Mouse (Mus musculus) CH12.LX (cell line): ENCODE data around the gene Gnat1. TPM values are rescaled to one million over a fixed set of nuclear protein-coding genes. Genes with fewer than 3 reads are reported as not detected.

Experiments
- DNase-seq: peaks from one replicate; pipeline ENCODE4 v3.0.0-alpha.2; 2013; ENCODE audit errors: extremely low read depth
- H3K27ac ChIP-seq: 2 replicates; pipeline ENCODE4 v1.5.1; 2012; ENCODE audit warnings: low read depth, mild to moderate bottlenecking, control low read depth, moderate library complexity; ENCODE audit not compliant: insufficient read depth
- H3K27me3 ChIP-seq: replicated peaks from 2 replicates; pipeline ENCODE3; 2012; ENCODE audit warnings: inconsistent platforms
- H3K36me3 ChIP-seq, 2 experiments: replicated peaks in 1 of 2; 2 replicates each; pipeline versions ENCODE3 to v1.6.1; 2012; ENCODE audit warnings: inconsistent platforms in 1 of 2, low read length in 1 of 2, mild to moderate bottlenecking in 1 of 2, mixed read lengths in 1 of 2, moderate library complexity in 1 of 2; ENCODE audit not compliant: control insufficient read depth in 1 of 2, insufficient read depth in 1 of 2
- H3K4me1 ChIP-seq, 2 experiments: 2 replicates each; pipeline ENCODE4 v1.6.1; 2012; ENCODE audit warnings: inconsistent platforms in 1 of 2, moderate library complexity in 1 of 2; ENCODE audit not compliant: insufficient read depth in 2 of 2, control insufficient read depth in 1 of 2
- H3K4me2 ChIP-seq: 2 replicates; pipeline ENCODE4 v1.6.1; 2012; ENCODE audit warnings: low read depth, mild to moderate bottlenecking, control low read depth; ENCODE audit not compliant: poor library complexity, insufficient read depth, severe bottlenecking
- H3K4me3 ChIP-seq, 3 experiments: fragments of 150-350 bp in 1 of 3; sonication (generic) in 1 of 3; replicated peaks in 1 of 3; 2 replicates each; pipeline versions ENCODE3 to v1.5.1; 2011 to 2012; ENCODE audit warnings: low read depth in 2 of 3, low read length in 2 of 3, mild to moderate bottlenecking in 2 of 3, moderate library complexity in 2 of 3, control low read depth in 1 of 3, improper control_type of control experiment in 1 of 3, inconsistent platforms in 1 of 3, mixed read lengths in 1 of 3; ENCODE audit not compliant: poor library complexity in 1 of 3
- H3K79me2 ChIP-seq: replicated peaks from 2 replicates; pipeline ENCODE4 v1.6.1; 2012; ENCODE audit warnings: mild to moderate bottlenecking, moderate library complexity; ENCODE audit not compliant: control insufficient read depth, poor library complexity, insufficient read depth, severe bottlenecking; ENCODE audit errors: extremely low read depth
- H3K9ac ChIP-seq: 2 replicates; pipeline ENCODE4 v1.6.1; 2012; ENCODE audit warnings: low read depth, mild to moderate bottlenecking, control low read depth, moderate library complexity; ENCODE audit not compliant: insufficient read depth
- H3K9me3 ChIP-seq: replicated peaks from 2 replicates; pipeline ENCODE3; 2012; ENCODE audit warnings: low read length, inconsistent platforms, mixed read lengths
- CHD1 ChIP-seq: IDR thresholded peaks from 2 replicates; pipeline ENCODE4 v1.6.1; 2012; ENCODE audit warnings: low read depth, low read length, improper control_type of control experiment, inconsistent platforms
- EP300 ChIP-seq: IDR thresholded peaks from 2 replicates; pipeline ENCODE4 v1.6.1; 2011; ENCODE audit warnings: low read length, improper control_type of control experiment
- ETS1 ChIP-seq: conservative IDR thresholded peaks from 2 replicates; pipeline ENCODE4 v1.6.1; 2012; ENCODE audit warnings: low read depth, mild to moderate bottlenecking, inconsistent platforms, low read length, improper control_type of control experiment, moderate library complexity
- IRF4 ChIP-seq: IDR thresholded peaks from 2 replicates; pipeline ENCODE4 v1.6.1; 2014; ENCODE audit warnings: low read depth, mild to moderate bottlenecking, inconsistent platforms, low read length, improper control_type of control experiment
- JUN ChIP-seq: IDR thresholded peaks from 2 replicates; pipeline ENCODE4 v1.6.1; 2011; ENCODE audit warnings: low read depth, mild to moderate bottlenecking, low read length, improper control_type of control experiment, moderate library complexity; ENCODE audit not compliant: insufficient read depth
- JUND ChIP-seq: conservative IDR thresholded peaks from 2 replicates; pipeline ENCODE4 v1.6.1; 2011; ENCODE audit warnings: low read depth, low read length, improper control_type of control experiment
- MAFK ChIP-seq: IDR thresholded peaks from 2 replicates; pipeline ENCODE4 v1.6.1; 2011; ENCODE audit warnings: low read length, improper control_type of control experiment; ENCODE audit not compliant: insufficient replicate concordance
- MEF2A ChIP-seq: IDR thresholded peaks from 2 replicates; pipeline ENCODE4 v1.6.1; 2014; ENCODE audit warnings: low read depth, mild to moderate bottlenecking, inconsistent platforms, low read length, improper control_type of control experiment, borderline replicate concordance
- MXI1 ChIP-seq: IDR thresholded peaks from 2 replicates; pipeline ENCODE4 v1.6.1; 2011; ENCODE audit warnings: mild to moderate bottlenecking, low read depth, low read length, improper control_type of control experiment
- POLR2AphosphoS2 ChIP-seq: IDR thresholded peaks from 2 replicates; pipeline ENCODE4 v1.6.1; 2011; ENCODE audit warnings: low read depth, low read length, improper control_type of control experiment
- RAD21 ChIP-seq: IDR thresholded peaks from 2 replicates; pipeline ENCODE4 v1.6.1; 2011; ENCODE audit warnings: low read depth, mild to moderate bottlenecking, low read length, improper control_type of control experiment, moderate library complexity
- RCOR1 ChIP-seq: conservative IDR thresholded peaks from 2 replicates; pipeline ENCODE4 v1.6.1; 2012; ENCODE audit warnings: low read depth, mild to moderate bottlenecking, inconsistent platforms, low read length, improper control_type of control experiment
- TCF12 ChIP-seq: IDR thresholded peaks from 2 replicates; pipeline ENCODE4 v1.6.1; 2014; ENCODE audit warnings: low read depth, mild to moderate bottlenecking, inconsistent platforms, low read length, improper control_type of control experiment
- UBTF ChIP-seq: IDR thresholded peaks from 2 replicates; pipeline ENCODE4 v1.6.1; 2012; ENCODE audit warnings: low read depth, mild to moderate bottlenecking, inconsistent platforms, low read length, improper control_type of control experiment, moderate library complexity
- ZKSCAN1 ChIP-seq: IDR thresholded peaks from 2 replicates; pipeline ENCODE4 v1.6.1; 2012; ENCODE audit warnings: low read depth, inconsistent platforms, low read length, improper control_type of control experiment, borderline replicate concordance
- ZNF384 ChIP-seq: IDR thresholded peaks from 2 replicates; pipeline ENCODE4 v1.6.1; 2012; ENCODE audit warnings: low read depth, low read length, improper control_type of control experiment, inconsistent platforms
- dilution Hi-C: fragments of 300-500 bp; cut with MboI; formaldehyde crosslinking; loops from 2 replicates; pipeline ENCODE4 v1.14.3; 2020; ENCODE audit warnings: low sequenced_read_pairs; ENCODE audit not compliant: extremely low pct_unique_long_range_greater_than_20kb, extremely low pct_ligation_motif_present
- in situ Hi-C: fragments of 300-500 bp; cut with MboI; formaldehyde crosslinking; loops from 3 replicates; pipeline ENCODE4 v1.14.3; 2019; ENCODE audit warnings: low sequenced_read_pairs, low pct_ligation_motif_present, low pct_unique_long_range_greater_than_20kb, mixed read lengths
- polyA plus RNA-seq: library from polyadenylated mRNA; unstranded; fragments of >175 nt; gene quantifications from 2 replicates; pipeline ENCODE4 v1.2.1, GENCODE M21; 2012; ENCODE audit warnings: low read depth; ENCODE audit not compliant: insufficient read length
- total RNA-seq, 2 experiments: library from RNA; depleted of rRNA; stranded (reverse); fragments of 300-350 nt in 1 of 2; fragments of >200 nt in 1 of 2; gene quantifications; 2 replicates each; pipeline ENCODE4 v1.2.3; 2012 to 2014

Gnat1 gene
- total and polyA plus RNA-seq, 3 experiments: 3.0 TPM; not detected in 2

- no peak overlapping the region for H3K9ac ChIP-seq
- DNase-seq: no peak
- dilution Hi-C loops: no loop called here
- H3K4me2 ChIP-seq: no peak overlapping the region
- no peaks in the 10 kb centered on the region for H3K79me2 ChIP-seq
- no peaks in the 10 kb centered on the region for H3K9me3 ChIP-seq
- no peak overlapping the region for H3K4me3 ChIP-seq
- peaks cover 89% of the 10 kb centered on the region for H3K27me3 ChIP-seq
- no peak for TF ChIP-seq IRF4
- no peak for TF ChIP-seq ZNF384
- TF ChIP-seq MXI1: no peak
- no peak for TF ChIP-seq EP300
- no peak for TF ChIP-seq POLR2AphosphoS2
- TF ChIP-seq CHD1: no peak
- no peak for TF ChIP-seq ZKSCAN1
- TF ChIP-seq JUN: no peak
- no peak for TF ChIP-seq TCF12
- no peaks in the 10 kb centered on the region for H3K36me3 ChIP-seq
- in situ Hi-C loops: no loop called here
- H3K27ac ChIP-seq: no peak overlapping the region
- H3K4me1 ChIP-seq: peaks cover 14 to 16% of the 10 kb centered on the region in 2 experiments
Observed at GRCm38 (mm10) chr9:107659551-107659950, 20.0 kb downstream of the Gnat1 start.

- dilution Hi-C loops: no loop called here
Observed at GRCm38 (mm10) chr9:107658096-107658495, 21.4 kb downstream of the Gnat1 start.

DNA sequence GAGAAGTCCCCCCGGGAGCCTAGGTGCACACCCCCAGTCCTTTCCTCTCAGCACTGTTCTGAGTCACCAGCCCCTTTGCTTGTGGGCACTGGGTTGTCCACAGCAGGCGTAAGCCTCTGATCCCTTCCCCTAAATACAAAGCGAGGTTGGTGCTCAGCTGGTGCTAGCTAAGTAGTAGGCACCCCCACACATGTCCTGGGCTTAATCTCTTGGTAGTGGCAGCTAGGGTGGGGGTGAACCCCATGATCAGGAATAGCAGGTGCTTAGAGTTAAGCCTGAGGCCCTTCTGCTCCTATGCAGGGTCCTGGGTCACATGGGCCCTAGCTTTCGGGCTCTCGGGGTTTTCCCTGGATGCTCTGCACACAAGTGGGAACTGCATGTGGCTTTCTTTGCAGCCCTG is 22.4 kb downstream of the Gnat1 start:
- DNase-seq: no peak
- Histone ChIP-seq H3K4me1 (peaks cover 14 to 16% of the 10 kb centered on the region in 2 experiments), H3K9me3 (no peaks in the 10 kb centered on the region), H3K9ac (no peak overlapping the region), H3K79me2 (no peaks in the 10 kb centered on the region)
- TF ChIP-seq RAD21 (no peak), MEF2A (no peak), RCOR1 (no peak), MAFK (no peak), TCF12 (no peak), ETS1 (no peak), JUND (no peak)
- TF ChIP-seq, all 38 proteins: peak for 0
- no peak overlapping the region for H3K4me2 ChIP-seq
- H3K36me3 ChIP-seq: no peaks in the 10 kb centered on the region
- in situ Hi-C loops (no loop called here), dilution Hi-C loops (no loop called here)
- H3K27me3 ChIP-seq: peaks cover 81% of the 10 kb centered on the region
- no peak overlapping the region for H3K4me3 ChIP-seq
- H3K27ac ChIP-seq: no peak overlapping the region

More at GRCm38 (mm10) chr9:107658096-107658495, 21.4 kb downstream of the Gnat1 start:
- Histone ChIP-seq H3K4me2 (no peak overlapping the region), H3K36me3 (no peaks in the 10 kb centered on the region), H3K4me3 (no peak overlapping the region), H3K79me2 (no peaks in the 10 kb centered on the region), H3K27me3 (peaks cover 88% of the 10 kb centered on the region), H3K27ac (no peak overlapping the region), H3K9me3 (no peaks in the 10 kb centered on the region), H3K4me1 (peaks cover 14 to 16% of the 10 kb centered on the region in 2 experiments), H3K9ac (no peak overlapping the region)
- DNase-seq: no peak
- in situ Hi-C loops: no loop called here
- no peak for TF ChIP-seq UBTF
